Mouse (Mus musculus) heart, embryonic 11.5 days (tissue): ENCODE results near the gene Eif1. TPM values are rescaled to one million over a fixed set of nuclear protein-coding genes. Genes with fewer than 3 reads are reported as not detected.

ENCODE experiments used
- ATAC-seq: fragments of 200-750 bp; cut with Nextera tagmentation; replicated peaks from 2 replicates; pipeline ENCODE4 v1.8.0; 2017; ENCODE audit warnings: moderate library complexity; ENCODE audit not compliant: insufficient number of reproducible peaks, low FRiP score, low TSS enrichment
- H3K27ac ChIP-seq: fragments of 300-500 bp; sonication (generic); 2 replicates; pipeline ENCODE4 v1.5.1; 2014; ENCODE audit warnings: mild to moderate bottlenecking, low read depth, low read length
- H3K27me3 ChIP-seq: fragments of 300-500 bp; sonication (generic); 2 replicates; pipeline ENCODE4 v1.6.1; 2014; ENCODE audit warnings: mild to moderate bottlenecking, low read length, mixed read lengths; ENCODE audit not compliant: control insufficient read depth, insufficient read depth
- H3K36me3 ChIP-seq: fragments of 300-500 bp; sonication (generic); 2 replicates; pipeline ENCODE4 v1.6.1; 2014; ENCODE audit warnings: mild to moderate bottlenecking, low read length, moderate library complexity, mixed read lengths; ENCODE audit not compliant: control insufficient read depth, insufficient read depth
- H3K4me1 ChIP-seq: fragments of 300-500 bp; sonication (generic); 2 replicates; pipeline ENCODE4 v1.6.1; 2014; ENCODE audit warnings: low read length; ENCODE audit not compliant: control insufficient read depth, insufficient read depth
- H3K4me2 ChIP-seq: fragments of 300-500 bp; sonication (generic); 2 replicates; pipeline ENCODE4 v1.6.1; 2014; ENCODE audit warnings: mild to moderate bottlenecking, moderate library complexity
- H3K4me3 ChIP-seq: fragments of 300-500 bp; sonication (generic); 2 replicates; pipeline ENCODE4 v1.5.1; 2014; ENCODE audit warnings: low read depth, low read length
- H3K9ac ChIP-seq: fragments of 300-500 bp; sonication (generic); 2 replicates; pipeline ENCODE4 v1.6.1; 2014; ENCODE audit warnings: mild to moderate bottlenecking, low read depth, low read length, moderate library complexity
- H3K9me3 ChIP-seq: fragments of 300-500 bp; sonication (generic); replicated peaks from 2 replicates; pipeline ENCODE4 v1.6.1; 2016; ENCODE audit warnings: low read length; ENCODE audit not compliant: control insufficient read depth
- WGBS: fragments of 180-500 bp; shearing (Covaris S2); extraction: QIAGEN DNeasy Blood & Tissue Kit; methylation state at CpG from one replicate; pipeline ENCODE4 v1.1.7; 2014; ENCODE audit not compliant: insufficient replicate concordance; 5-methylcytosine and 5-hydroxymethylcytosine counted together
- polyA plus RNA-seq: library from polyadenylated mRNA; unstranded; fragments of >200 nt; fragmentation: Nextera tagmentation; extraction: Ambion mirVana; gene quantifications from 2 replicates; pipeline ENCODE4 v1.2.1, GENCODE M21; 2014

Gene Eif1
- 1,605 and 1,756 TPM in 2 replicates for polyA plus RNA-seq

DNA sequence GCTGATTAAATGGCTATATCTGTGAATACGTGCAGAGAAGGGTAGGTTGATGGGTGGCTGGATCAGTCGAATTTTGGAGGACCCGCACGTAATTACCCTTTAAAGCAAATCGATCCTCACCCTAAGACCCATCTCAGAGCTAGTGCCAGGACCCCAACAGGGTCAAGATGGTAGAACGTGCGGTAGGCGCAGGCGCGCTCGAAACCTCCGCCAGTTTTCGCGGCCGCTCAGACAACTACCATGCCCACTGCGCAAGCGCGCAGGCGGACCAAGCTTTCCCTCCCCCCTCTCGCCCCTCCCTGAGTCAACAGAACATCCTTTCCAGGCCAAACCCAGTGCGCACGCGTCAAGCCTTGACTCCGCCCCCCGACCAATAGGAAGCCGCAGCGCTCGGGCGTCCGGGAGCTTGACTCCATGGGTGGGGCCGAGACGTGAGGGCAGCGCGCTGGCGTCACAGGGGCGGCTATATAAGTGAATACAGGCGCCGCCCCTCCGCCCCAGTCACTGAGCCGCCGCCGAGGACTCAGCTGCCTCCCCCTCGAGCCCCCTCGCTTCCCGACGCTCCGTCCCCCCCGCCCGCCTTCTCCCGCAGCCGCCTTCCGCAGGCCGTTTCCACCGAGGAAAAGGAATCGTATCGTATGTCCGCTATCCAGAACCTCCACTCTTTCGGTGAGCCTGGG is at the start of gene Eif1:
Gene Eif1 (plus strand): TSS at position 394 of the 680 bp plus-strand sequence.
- peak within 1 kb of the TSS; percentile 88 for H3K4me3 ChIP-seq
- H3K36me3 ChIP-seq, result peaks cover 9% of the 10 kb centered on the region
- WGBS, result 1% methylated on average over 55 of the region's 58 CpGs
- no peaks in the 10 kb centered on the region for H3K9me3 ChIP-seq
- peak within 1 kb of the TSS; percentile 85 for H3K4me2 ChIP-seq
- peak; percentile 89 for ATAC-seq
- H3K9ac ChIP-seq, result peak within 1 kb of the TSS; percentile 98
- no peaks in the 10 kb centered on the region for H3K27me3 ChIP-seq
- H3K27ac ChIP-seq, result peak within 1 kb of the TSS; percentile 99
- H3K4me1 ChIP-seq, result no peaks in the 10 kb centered on the region

DNA sequence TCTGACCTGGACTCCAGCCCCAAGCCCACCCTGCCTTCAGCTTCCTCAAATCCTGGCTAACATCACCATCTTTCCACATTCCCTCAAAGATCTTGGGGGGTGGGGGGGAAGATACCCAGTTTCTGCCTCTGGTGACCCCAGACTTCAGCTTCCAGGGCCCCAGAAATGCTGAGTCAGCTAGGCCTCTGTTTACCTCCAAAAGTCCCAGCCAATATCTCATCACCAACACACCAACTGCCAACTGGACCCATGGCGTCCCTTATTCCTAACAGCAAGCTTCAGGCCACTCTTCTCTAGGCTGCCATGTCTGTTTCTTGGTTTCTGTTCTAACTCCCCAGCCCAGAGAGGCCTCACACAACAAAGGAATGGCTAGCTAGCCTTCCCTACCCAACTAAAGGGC is 47.8 kb upstream of the Eif1 start:
- no peak for ATAC-seq
- 100% methylated on average over 1 of the region's 1 CpGs for WGBS
- Histone ChIP-seq H3K4me1 (peaks cover 7% of the 10 kb centered on the region; the same call in 1 of the 2 replicates), H3K36me3 (no peaks in the 10 kb centered on the region), H3K4me2 (no peak overlapping the region), H3K4me3 (no peak overlapping the region), H3K27ac (no peak overlapping the region), H3K9me3 (no peaks in the 10 kb centered on the region), H3K27me3 (peaks cover 6% of the 10 kb centered on the region), H3K9ac (no peak overlapping the region)

- Histone ChIP-seq H3K4me1 (peaks cover 7% of the 10 kb centered on the region; the same call in 1 of the 2 replicates), H3K27ac (no peak overlapping the region), H3K27me3 (peaks cover 7% of the 10 kb centered on the region), H3K36me3 (no peaks in the 10 kb centered on the region), H3K9ac (no peak overlapping the region), H3K4me3 (no peak overlapping the region), H3K4me2 (no peak overlapping the region), H3K9me3 (no peaks in the 10 kb centered on the region)
- WGBS, result 68% methylated on average over 7 of the region's 7 CpGs
- ATAC-seq, result no peak
These were observed 45.0 kb upstream of the Eif1 start for GRCm38 (mm10) chr11:100274719-100275118.

GRCm38 (mm10) chr11:100275466-100275865 is 44.2 kb upstream of the Eif1 start:
- no peak overlapping the region for H3K9ac ChIP-seq
- peaks cover 7% of the 10 kb centered on the region for H3K27me3 ChIP-seq
- H3K4me3 ChIP-seq, result no peak overlapping the region
- 64% methylated on average over 5 of the region's 5 CpGs for WGBS
- H3K4me1 ChIP-seq, result peaks cover 7% of the 10 kb centered on the region; the same call in 1 of the 2 replicates
- no peak overlapping the region for H3K27ac ChIP-seq
- no peak overlapping the region for H3K4me2 ChIP-seq
- no peaks in the 10 kb centered on the region for H3K9me3 ChIP-seq
- ATAC-seq, result no peak
- H3K36me3 ChIP-seq, result no peaks in the 10 kb centered on the region

DNA sequence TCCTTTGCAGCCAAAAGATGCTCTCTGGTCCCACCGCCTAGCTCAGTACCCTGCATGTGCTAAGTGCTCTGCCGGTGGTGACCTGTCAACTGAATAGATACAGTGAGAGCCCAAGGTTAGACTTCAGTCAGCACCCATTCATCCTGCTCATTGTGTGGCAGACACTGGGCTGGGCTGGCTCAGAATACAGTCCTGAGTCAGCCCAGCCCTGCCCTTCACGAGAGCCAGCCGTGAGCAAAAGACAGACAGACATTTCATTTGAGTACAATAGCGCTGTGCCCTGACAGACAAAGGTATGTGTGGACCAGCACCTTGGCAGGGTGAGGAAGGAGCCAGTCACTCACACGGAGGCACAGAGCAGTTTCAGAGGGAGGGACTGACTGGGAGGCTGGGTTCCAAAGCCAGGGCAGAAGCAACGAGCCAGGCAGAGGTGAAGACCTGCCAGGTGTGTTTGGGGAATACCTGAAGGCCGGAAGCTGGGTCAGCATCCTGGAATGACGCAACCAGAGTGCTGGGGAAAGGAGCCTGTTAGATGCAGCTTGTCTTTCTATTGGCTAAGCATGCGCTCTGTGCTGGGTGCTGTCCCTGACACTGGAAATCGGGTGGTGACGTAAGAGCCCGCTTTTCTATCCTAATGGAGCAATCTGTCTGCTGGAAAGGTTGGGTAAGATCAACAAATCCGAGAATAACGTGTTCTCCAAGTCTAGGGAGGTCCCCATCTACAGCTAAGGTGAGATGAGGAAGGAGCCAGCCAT is 41.8 kb upstream of the Eif1 start:
- Histone ChIP-seq H3K27me3 (peaks cover 2% of the 10 kb centered on the region; the same call in 1 of the 2 replicates), H3K36me3 (no peaks in the 10 kb centered on the region), H3K4me3 (no peak overlapping the region), H3K4me1 (0 out of 2 replicates have a peak, but pooled peaks cover 3% of the 10 kb centered on the region), H3K9me3 (no peaks in the 10 kb centered on the region), H3K27ac (no peak overlapping the region), H3K4me2 (no peak overlapping the region), H3K9ac (no peak overlapping the region)
- no peak for ATAC-seq
- 62% methylated on average over 15 of the region's 15 CpGs for WGBS

GRCm38 (mm10) chr11:100278759-100279158 is 40.9 kb upstream of the Eif1 start:
- Histone ChIP-seq H3K4me2 (no peak overlapping the region), H3K27me3 (peaks cover 2% of the 10 kb centered on the region; the same call in 1 of the 2 replicates), H3K9ac (no peak overlapping the region), H3K4me1 (0 out of 2 replicates have a peak, but pooled peaks cover under 1% of the 10 kb centered on the region), H3K4me3 (no peak overlapping the region), H3K9me3 (no peaks in the 10 kb centered on the region), H3K27ac (no peak overlapping the region), H3K36me3 (no peaks in the 10 kb centered on the region)
- ATAC-seq, result no peak
- WGBS, result 58% methylated on average over 5 of the region's 5 CpGs

DNA sequence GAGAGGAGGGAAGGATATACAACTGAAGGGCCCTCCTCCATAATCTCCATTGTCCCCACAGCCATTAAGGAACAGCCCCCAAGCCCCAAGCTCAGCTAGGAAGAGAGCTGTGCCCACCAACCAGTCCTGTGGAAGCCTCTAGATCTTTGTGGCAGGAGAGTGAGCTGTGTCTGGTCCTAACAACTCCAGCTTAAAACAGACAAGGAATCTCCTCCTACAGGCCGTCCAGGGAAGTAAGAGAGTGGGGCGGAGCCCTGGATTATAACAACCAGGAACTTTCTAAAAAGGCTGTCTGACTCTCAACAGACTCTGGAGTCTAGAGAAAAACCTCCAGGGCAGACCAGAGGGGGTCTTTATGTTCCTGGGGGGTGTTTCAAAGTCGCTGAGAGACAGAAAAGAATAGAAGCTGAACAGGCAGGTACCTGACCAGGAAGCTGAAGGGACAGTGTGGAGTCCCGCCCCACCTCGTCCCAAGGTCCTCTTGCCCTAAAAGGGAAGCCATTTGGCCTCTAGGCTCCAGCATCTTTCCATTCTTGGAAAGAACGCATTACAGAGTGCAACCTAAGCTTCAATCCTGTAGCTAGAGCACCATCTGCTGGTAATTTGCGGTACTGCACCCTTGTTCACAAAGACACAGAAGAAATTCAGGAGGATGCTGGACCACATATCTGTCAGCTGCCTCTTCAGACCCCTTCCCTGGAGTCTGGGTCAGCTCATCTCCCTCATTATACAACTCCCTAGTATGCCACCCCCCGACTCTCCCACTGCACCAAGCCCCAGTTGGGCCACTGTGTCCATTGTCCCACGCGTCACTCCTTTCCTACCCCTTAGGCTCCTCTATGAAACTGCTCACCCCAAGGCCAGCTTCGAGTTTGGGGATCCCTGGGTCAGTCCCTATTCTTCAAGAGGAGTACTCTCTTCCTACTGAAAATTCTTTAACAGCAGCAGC is 37.8 kb upstream of the Eif1 start:
- Histone ChIP-seq H3K4me1 (no peaks in the 10 kb centered on the region), H3K27me3 (peaks cover 2% of the 10 kb centered on the region; the same call in 1 of the 2 replicates), H3K4me3 (no peak overlapping the region), H3K9me3 (no peaks in the 10 kb centered on the region), H3K36me3 (no peaks in the 10 kb centered on the region), H3K27ac (no peak overlapping the region), H3K4me2 (no peak overlapping the region), H3K9ac (no peak overlapping the region)
- WGBS, result 21% methylated on average over 11 of the region's 11 CpGs
- ATAC-seq, result no peak

- no peaks in the 10 kb centered on the region for H3K4me1 ChIP-seq
- WGBS, result 18% methylated on average over 10 of the region's 10 CpGs
- peaks cover 2% of the 10 kb centered on the region; the same call in 1 of the 2 replicates for H3K27me3 ChIP-seq
- no peak overlapping the region for H3K9ac ChIP-seq
- H3K4me3 ChIP-seq, result no peak overlapping the region
- no peak overlapping the region for H3K4me2 ChIP-seq
- no peak for ATAC-seq
- no peaks in the 10 kb centered on the region for H3K9me3 ChIP-seq
- H3K27ac ChIP-seq, result no peak overlapping the region
- no peaks in the 10 kb centered on the region for H3K36me3 ChIP-seq
These were observed 37.1 kb upstream of the Eif1 start for GRCm38 (mm10) chr11:100282549-100282948.
